Mouse (Mus musculus): ENCODE results near the gene Olfr397.

Gene Olfr397

DNA sequence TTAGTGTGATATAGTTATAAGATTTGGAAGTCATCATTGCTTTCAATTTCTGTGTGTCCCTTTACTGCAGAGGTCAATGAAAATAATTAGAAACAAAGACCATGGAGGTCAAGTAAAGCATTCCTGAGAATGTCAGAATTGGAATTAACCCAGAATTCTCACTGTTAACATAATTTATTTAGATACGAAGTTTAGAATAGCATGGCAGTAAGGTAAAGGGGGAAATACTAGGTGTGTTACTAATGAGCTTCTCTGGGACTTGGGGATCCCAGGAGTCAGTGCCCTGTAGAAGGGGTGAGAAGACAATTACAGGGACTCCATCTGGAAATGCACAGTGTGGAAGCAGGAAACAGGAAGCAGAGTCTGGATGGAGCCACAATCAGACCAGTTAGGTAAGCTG is at the start of gene Olfr397:
TSS of gene Olfr397 (plus strand) at position 301 of the 400 bp plus-strand sequence.
- no peak for DNase-seq (ENCODE audit: low read depth, low spot score)

DNA sequence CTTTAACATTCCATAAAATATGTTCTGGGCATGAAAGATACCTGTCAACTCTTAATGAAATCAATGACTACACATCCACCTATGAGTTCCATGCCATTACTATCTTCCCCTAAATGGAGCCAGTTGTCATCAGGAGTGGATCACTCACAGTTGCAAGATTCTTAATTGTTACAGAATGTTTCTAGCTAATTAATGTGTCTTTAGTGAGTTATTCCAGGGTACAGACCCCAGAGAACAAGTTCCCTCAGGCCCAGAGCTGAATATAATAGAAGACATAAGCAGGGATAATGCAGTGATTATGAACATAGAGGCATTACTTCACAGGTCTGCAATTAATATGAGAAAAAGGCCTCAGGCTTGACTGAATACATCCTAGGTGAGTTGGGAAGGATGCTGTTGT is 24.2 kb upstream of the Olfr397 start, which contains the start of gene Olfr23:
TSS of gene Olfr23 (plus strand) at position 301 of the 400 bp plus-strand sequence.
- DNase-seq (ENCODE audit: low read depth, low spot score): no peak

DNA sequence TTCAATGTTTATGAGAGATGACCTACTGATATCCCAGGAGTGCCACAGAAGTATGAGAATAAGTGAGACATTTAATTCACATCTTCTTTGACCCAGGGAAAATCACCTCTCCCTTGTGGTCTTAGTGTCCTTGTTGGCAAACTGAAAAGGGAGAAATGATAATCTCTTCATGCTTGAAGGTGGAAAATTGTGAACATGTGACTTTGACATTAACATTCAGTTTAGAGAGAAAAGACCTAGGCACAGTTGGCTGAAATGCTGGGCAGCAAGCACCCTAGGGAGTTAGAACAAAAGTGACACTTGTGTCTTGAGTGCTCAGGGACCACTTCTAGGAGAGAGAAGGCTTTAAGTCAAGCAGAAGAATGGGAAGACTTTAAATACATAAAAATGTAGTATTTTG is 29.7 kb downstream of the Olfr397 start, which contains the start of gene Olfr398:
TSS of gene Olfr398 (minus strand) at position 101 of the 400 bp plus-strand sequence.
- DNase-seq (ENCODE audit: low read depth, low spot score): no peak

DNA sequence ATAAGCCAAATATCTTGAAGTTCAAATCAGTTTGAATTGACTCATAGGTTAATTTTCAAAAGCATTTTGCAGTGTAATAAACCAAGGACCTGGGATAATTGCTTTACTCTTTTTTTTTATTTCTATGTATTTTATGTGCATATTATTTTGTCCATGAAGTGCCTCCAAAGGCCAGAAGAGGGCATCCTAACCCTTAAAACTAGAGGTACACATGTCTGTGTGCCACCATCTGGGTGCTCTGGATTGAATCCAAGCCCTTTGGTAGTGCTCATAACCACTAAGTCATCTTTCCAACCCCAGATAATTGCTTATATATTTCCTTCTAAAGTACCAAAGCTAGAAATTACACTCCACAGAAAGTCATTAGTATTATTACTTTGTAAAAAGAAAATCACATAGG is 32.5 kb downstream of the Olfr397 start:
- no peak for DNase-seq (ENCODE audit: low read depth, low spot score)
